Comparison of ENCODE assay signal across 21 mouse cellular contexts in genomic region chr11:33276637-33277036, GRCm38 (mm10). TPM values are rescaled to one million over a fixed set of nuclear protein-coding genes. Genes with fewer than 3 reads are reported as not detected.
"Had no signal": no experiment of that assay in that cellular context is flagged by ENCODE, and none has a peak within 500 bp of the region (broad histone marks: within the 10 kb centered on the region; RNA-seq: fewer than 3 reads in every experiment).

Gene Gm12117, minus strand, starts transcription at chr11:33276737.

- DNase-seq: cerebellum, adult 8-10 months; cerebellum, adult 9-10 months; cerebellum, adult 9-11 months; cerebellum, postnatal 10 days; cerebellum, postnatal 14 days; cerebellum, postnatal 25 days; cerebellum, postnatal 36 days; embryo, embryonic 11 days; forebrain, postnatal 0 days; gastrocnemius, adult 2 months; gastrocnemius, postnatal 10 days; gastrocnemius, postnatal 14 days; gastrocnemius, postnatal 25 days; gastrocnemius, postnatal 36 days; heart, adult 18-20 months; heart, adult 2 months had no signal

RNA-seq across cellular contexts. Expression of gene Gm12117, which starts in this region (rescaled TPM):
- total RNA-seq: common myeloid progenitor, adult 5-6 weeks; gastrocnemius, adult 18-20 months; gastrocnemius, adult 2 months; gastrocnemius, adult 8-10 months; gastrocnemius, postnatal 10 days; gastrocnemius, postnatal 14 days; gastrocnemius, postnatal 25 days; gastrocnemius, postnatal 36 days; granulocyte monocyte progenitor cell, adult 5-6 weeks; heart, adult 18-20 months; heart, adult 2 months; heart, adult 8-10 months had no signal
